In the genomic region with DNA sequence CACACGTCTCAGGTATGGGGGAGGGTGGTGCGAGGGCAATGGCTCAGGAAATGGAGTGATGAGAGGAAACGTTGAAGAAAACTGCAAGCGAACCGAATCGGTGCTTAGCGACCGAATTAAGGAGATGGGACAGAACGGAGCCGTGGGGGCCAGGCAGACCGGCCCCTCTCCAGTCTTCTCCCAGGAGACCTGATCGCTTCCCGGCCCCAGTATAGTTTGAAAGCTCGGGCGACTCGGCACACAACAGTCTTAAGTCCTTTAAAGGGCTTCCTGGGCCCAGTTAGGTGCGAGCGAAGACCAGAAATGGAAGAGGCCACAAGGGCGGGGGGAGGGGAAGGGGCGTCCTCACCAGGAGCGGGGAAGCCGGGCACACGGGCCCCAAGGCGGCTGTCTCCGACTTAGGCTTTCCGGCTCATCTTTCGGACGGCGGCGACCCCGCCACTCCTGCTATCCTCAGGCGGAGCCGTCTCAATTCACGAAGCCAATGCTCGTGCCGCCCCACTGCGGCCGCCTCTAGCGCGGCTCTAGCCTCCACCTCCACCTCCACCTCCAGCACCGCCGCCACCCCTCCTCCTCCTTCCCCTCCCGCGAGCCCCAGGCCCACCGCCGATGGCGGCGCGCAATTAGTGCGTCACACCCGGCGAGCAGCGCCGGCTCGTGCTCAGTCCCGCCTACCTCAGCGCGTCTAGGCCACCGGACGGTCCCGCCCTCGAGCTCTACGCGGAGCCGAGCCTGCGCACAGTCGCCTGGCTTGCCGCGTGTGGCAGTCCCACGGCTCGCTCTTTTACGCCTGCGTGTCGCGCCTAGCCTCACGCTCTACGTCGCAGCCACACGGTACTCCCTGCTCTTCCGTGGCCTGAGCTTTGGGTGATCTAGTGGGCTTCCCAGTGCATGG, we compare ENCODE assay signal across 8 mouse cellular contexts. TPM values are rescaled to one million over a fixed set of nuclear protein-coding genes. Genes with fewer than 3 reads are reported as not detected.
DNase-seq lines count a peak whose midpoint lies in the region; ATAC-seq and TF ChIP-seq lines count a peak whose summit lies in the region.

Gene Senp3 (minus strand): TSS at position 771 of the 895 bp plus-strand sequence.

- H3K27ac ChIP-seq in cortical plate, adult 2 months (ENCODE audit: insufficient read depth, low read length), result no peak within 1 kb of the TSS

- DNase-seq in gastrocnemius, postnatal 10 days, result peak; percentile 97
- DNase-seq in induced T-regulatory cell, adult 2 months (ENCODE audit: low read depth), result peak; percentile 98
- peak; percentile 94 to 96 for DNase-seq in left cerebral cortex, adult 9 months (ENCODE audit: low spot score in 2 of 2)
- DNase-seq in right cerebral cortex, postnatal 14 days, result peak; percentile 98
- DNase-seq in urinary bladder, postnatal 36 days (ENCODE audit: low spot score in 2 of 2), result peak; percentile 91 to 96

- H3K4me1 ChIP-seq in cortical plate, adult 2 months (ENCODE audit: control insufficient read depth, insufficient read depth, low read length), result no peaks in the 10 kb centered on the region; the same call in 1 of the 2 replicates

- no peak for TF ChIP-seq CTCF in cortical plate, adult 2 months (IDR thresholded peaks at IDR 0.05; ENCODE audit: extremely low read depth, insufficient read depth, low read length)

- peak; percentile 88 for TF ChIP-seq POLR2A in cortical plate, adult 2 months (IDR thresholded peaks at IDR 0.05; ENCODE audit: extremely low read depth, insufficient read depth, low read length)

- peak; percentile 95 for ATAC-seq in activated CD4-positive, CD25-positive, alpha-beta regulatory T cell, adult 4 months
- peak; percentile 87 for ATAC-seq in megakaryocyte progenitor cell, adult 5-6 weeks (replicated peaks; ENCODE audit: poor library complexity)

- H3K4me3 ChIP-seq in cortical plate, adult 2 months (ENCODE audit: insufficient read depth, low read length), result peak within 1 kb of the TSS; percentile 44

RNA-seq across cellular contexts. Expression of gene Senp3, which starts in this region (rescaled TPM):
- polyA plus RNA-seq in activated CD4-positive, CD25-positive, alpha-beta regulatory T cell, adult 4 months (2017; shearing (Covaris generic)), result 10 to 100 TPM; 32.7 to 33.0 TPM
- 120 and 133 TPM in 2 replicates for polyA plus RNA-seq in cortical plate, adult 2 months (2012; rRNA removed)
- total RNA-seq in gastrocnemius, postnatal 10 days (2021), result 10 to 100 TPM; 29.5 to 36.0 TPM
- 140 and 145 TPM in 2 replicates for total RNA-seq in megakaryocyte progenitor cell, adult 5-6 weeks (2015)
- total RNA-seq in megakaryocyte progenitor cell, adult 5-6 weeks (2017), result 108 and 123 TPM in 2 replicates
